Mouse (Mus musculus): ENCODE data around the gene Hist1h2an.
A peak's percentile ranks its signal among the peaks of the same experiment; 100 is the strongest.
"Not testable (repeated sequence)": the region's sequence is repeated elsewhere in the genome, so short reads cannot be mapped to it uniquely, and the experiment has no call there.

Hist1h2an gene

DNA sequence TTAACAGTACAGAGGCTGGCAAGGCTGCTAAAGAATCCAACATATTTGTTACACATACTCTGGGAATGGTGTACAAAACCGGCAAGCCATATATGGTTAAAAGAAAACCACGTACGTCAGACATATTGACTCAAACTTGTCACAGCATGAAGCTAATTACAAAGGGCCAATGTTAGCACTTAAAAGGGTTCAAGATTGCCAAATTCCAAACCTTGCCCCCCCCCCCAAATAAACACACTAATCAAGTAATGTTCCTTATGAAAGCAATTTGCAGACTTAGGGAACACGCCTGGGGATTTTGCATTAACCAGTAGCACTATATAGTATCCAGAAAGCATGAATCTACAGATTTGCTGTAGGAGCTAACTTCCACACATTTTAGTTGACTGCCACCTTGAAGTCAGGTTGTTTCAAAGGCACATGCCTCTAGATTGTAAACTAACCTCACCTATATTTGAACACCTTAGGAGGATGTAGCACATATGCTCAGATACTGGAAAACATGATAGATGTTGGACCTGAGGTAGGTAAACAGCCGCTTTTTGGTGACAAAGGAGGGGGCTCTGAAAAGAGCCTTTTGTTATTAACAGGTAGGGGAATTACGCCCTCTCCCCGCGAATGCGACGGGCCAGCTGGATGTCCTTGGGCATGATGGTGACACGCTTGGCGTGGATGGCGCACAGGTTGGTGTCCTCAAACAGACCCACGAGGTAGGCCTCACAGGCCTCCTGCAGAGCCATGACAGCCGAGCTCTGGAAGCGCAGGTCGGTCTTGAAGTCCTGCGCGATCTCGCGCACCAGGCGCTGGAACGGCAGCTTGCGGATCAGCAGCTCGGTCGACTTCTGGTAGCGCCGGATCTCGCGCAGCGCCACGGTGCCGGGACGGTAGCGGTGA lies 4.4 kb downstream of the Hist1h2an start:
- not testable (repeated sequence) for DNase-seq

DNA sequence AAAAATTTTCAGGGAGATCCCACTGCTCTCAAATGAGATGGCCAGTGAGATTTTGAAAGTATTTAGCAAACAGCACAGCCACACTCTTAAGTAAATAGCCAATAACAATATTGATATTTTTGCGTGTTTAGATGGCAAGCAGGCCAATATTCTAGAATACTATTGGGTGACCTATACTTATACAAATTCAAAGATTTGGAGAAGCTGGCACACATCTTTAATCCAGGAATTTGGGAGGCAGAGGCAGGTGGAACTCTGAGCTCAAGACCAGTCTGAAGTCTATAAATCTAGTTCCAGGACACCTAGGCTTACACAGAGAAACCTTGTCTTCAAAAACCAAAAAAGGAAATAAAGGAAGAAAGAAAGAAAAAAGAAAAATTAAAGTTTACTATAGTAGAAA lies 5.4 kb downstream of the Hist1h2an start:
- no peak for DNase-seq

DNA sequence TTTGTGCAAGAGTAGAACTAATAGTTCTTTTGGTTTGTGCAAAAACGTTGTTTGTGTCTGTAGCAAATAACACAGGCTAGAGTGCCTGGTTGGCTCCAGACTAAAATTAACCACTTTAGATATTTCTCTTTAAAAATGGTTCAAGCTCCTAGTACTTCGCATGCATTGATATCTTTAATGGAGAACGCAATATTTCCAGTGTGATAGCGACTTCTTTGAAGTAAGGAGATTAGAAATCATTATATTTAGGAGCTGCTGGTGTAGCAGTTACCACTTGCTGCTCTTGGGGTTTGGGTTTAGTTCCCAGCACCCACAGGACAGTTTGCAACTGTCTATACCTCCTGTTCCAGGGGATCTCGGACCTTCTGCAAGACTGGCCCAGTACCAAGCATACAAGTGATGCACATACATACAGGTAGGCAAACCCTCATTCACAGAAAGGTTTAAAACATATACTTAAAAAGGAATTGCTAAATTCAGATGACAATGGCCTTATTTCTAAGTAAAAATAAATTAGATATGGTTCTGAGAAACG lies 5.9 kb downstream of the Hist1h2an start:
- DNase-seq: no peak

DNA sequence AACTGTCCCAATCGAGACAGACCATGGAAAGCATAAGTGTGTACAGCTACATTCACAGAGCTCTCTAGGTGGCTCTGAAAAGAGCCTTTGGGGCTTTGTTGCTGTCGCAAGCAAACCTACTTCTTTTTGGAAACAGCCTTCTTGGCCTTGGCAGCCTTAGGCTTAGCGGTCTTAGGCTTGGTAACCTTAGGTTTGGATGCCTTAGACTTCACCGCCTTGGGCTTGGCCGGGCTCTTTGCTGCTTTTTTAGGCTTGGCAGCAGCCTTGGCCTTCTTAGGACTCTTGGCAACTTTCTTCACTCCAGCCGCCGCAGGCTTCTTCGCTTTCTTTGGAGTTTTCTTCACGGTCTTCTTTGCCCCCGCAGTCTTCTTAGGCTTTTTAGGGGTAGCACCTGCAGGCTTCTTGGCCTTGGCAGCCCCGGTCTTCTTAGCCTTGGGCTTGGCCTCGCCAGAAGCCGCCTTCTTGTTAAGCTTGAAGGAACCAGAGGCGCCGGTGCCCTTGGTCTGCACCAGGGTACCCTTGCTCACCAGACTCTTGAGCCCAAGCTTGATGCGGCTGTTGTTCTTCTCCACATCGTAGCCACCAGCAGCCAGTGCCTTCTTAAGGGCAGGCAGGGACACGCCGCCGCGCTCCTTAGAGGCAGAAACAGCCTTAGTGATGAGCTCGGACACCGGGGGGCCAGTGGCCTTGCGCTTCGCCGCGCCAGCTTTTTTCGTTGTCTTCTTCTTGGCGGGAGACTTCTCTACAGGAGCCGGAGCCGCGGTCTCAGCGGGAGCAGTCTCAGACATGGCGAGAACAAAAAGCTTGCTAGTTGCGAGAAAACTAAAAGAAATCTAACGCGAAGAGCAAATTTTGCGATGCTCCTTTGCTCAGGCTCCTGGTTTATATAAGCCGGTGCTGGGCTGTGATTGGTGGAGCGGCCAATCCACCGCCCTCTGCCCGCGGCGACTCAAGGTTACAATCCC lies 7.0 kb downstream of the Hist1h2an start, which contains the start of gene Hist1h1b:
Gene Hist1h1b, minus strand, starts transcription at position 859 of the 965 bp plus-strand sequence.
- DNase-seq: peak; percentile 75

DNA sequence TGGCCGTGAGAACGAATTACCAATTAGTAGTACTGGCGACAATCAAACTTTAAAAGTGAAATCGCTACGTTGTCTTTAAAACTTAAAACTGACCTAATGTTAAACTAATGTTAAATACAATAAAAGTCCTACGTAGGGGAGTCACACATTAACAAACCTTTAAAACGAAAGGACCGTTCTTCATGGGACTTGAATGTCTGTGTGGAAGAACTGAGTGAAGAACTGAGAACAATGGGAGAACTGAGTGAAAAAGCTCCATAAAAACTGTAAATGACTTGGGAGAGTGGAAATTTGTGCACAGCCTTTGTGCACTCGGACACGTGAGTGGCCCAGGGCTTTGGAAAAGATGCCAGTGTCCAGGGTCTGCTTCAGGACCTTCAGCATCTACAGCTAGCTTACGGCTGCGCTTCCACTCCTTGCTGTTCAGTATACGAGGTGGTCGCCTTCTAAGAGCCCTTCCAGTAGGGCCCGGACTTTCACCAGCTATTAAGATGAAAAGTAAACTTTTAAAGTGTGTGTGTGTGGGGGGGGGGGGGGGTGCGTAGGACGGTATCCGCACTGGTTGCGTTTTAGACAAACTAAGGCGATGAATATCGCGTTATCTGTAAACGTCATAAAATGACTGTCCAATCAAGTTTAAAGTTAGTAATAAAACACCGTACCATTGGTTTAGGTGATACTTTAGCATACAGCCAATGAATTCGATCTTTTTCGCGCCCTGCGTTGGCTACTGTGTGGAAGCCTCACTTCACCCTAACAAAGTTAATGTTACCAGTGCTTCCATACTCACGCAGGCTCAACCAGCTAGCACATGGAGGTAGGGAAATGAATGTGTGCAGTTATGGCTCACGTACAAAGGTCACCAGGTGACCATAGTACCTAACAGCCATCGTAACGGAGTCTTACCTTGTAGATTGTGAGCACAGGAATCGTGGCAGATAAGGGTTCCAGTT lies 7.9 kb downstream of the Hist1h2an start:
- peak; percentile 68 for DNase-seq

DNA sequence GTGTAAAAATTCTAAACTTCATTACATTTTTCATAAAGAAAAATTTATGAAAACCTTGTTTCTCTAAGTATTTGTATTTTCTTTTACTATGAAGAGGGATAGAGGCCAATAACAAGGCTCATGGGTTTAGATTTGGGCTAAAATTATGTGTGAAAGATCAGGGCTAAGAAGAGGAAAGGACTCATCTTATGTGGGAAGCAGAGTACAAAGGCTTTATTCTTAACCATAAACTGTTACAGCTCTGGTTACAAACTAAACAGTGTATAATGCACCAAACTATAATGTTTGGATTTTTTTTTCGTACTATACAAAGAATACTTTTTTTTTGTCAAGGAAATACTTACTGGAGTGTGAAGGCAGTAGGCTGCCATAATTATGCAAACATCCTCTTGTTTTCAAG lies 31.3 kb downstream of the Hist1h2an start:
- no peak for DNase-seq

DNA sequence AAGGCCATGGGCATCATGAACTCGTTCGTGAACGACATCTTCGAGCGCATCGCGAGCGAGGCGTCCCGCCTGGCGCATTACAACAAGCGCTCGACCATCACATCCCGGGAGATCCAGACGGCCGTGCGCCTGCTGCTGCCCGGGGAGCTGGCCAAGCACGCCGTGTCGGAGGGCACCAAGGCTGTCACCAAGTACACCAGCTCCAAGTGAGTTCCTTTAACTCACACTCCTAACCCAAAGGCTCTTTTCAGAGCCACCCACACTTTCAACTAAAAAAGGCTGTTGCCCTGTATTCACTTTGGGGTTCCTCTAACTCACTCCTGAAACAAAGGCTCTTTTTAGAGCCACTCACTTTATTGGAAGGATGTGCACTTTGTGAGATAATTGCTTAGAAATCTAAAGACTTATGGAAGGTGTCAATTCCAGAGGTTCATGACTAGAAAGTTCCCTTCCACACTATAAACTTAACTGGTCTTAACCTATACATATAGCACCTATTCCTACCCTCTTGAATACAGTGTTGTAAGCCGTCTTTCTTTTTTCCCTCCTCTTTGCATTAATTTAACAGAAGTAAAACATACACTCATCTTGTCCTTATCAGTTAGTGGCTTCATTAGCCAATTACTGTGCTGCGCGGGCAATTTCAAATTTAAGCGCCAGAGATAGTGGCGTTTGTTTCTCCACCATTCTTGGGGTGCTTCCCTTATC lies 32.6 kb downstream of the Hist1h2an start:
- not testable (repeated sequence) for DNase-seq

DNA sequence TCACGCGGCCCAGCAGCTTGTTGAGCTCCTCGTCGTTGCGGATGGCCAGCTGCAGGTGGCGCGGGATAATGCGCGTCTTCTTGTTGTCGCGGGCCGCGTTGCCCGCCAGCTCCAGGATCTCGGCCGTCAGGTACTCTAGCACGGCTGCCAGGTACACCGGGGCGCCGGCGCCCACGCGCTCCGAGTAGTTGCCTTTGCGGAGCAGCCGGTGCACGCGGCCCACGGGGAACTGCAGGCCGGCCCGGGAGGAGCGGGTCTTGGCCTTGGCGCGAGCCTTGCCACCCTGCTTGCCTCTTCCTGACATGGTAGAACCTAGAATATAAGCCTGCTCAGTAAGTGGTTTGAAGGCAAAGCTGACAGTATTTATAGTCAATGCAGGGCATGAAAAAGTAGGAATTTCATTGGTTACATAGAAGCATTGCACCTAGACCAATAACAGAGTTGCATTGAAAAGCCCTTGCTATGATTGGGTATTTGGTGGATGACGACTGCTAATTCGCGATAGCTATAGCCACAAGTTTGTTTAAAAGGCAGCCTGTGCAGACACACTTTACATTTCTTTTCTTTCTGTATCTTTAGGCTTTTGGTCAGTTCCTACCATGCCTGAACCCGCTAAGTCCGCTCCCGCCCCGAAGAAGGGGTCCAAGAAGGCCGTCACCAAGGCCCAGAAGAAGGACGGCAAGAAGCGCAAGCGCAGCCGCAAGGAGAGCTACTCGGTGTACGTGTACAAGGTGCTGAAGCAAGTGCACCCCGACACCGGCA lies 33.3 kb downstream of the Hist1h2an start, which contains the start of the genes Hist1h2ak and Hist1h2bn:
Gene Hist1h2ak, minus strand, starts transcription at position 304 of the 762 bp plus-strand sequence.
Gene Hist1h2bn, plus strand, starts transcription at position 600 of the 762 bp plus-strand sequence.
- DNase-seq: peak; percentile 90

DNA sequence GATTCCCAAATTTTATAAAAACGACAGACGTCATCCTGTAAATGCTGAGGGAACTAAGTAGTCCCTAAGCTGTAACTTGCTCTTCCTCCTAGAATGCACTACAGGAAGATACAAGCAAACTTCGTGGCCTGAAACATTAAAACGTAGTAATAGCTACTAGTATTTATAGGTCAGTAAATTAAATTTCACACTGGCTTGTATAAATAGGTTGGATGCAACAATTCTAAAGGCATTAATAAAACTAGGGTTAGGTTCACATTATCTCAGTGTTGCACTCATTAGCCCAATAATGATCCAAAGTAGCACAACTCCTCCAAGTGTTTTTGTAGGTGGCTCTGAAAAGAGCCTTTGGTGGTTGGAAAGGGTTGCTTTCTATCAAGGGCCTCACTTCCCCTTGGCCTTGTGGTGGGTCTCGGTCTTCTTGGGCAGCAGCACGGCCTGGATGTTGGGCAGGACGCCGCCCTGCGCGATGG lies 33.9 kb downstream of the Hist1h2an start:
- DNase-seq: no peak

DNA sequence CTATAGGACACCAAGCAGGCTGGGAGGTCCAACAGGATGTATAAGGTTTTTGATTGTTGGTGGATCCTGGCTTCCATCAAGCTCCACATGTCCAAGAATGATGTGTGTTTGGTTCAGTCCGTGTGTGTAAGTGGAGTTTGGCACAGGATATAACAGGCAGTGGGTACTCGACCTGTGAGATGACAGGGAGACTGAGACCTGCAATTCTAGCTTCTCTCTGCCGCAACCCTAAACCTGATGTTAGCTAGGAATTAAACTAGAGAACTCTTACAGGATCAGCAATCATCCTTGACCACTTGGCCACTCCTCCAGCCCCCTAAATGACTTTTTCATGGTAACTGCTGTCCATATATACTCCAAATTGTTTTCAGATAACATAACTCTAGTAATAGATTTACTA lies 34.7 kb downstream of the Hist1h2an start:
- no peak for DNase-seq

DNA sequence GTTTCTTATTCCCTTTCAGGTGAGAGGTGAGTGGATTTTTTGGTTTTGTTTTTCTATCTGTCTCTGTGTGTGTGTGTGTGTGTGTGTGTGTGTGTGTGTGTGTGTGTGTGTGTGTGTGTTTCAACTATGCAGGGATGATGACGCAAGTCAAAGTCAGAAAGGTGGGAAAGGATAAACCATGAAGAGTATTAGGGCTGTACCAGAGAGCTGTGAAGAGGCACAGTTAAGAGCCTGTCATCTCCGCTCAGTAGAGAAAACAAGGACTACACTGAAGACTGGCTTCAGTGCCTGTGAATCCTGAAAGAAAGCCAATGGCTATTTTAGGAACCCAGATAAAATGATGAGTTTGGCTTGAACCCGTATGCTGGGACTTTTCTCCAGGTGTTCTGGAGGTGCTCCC lies 35.2 kb downstream of the Hist1h2an start:
- DNase-seq: no peak

DNA sequence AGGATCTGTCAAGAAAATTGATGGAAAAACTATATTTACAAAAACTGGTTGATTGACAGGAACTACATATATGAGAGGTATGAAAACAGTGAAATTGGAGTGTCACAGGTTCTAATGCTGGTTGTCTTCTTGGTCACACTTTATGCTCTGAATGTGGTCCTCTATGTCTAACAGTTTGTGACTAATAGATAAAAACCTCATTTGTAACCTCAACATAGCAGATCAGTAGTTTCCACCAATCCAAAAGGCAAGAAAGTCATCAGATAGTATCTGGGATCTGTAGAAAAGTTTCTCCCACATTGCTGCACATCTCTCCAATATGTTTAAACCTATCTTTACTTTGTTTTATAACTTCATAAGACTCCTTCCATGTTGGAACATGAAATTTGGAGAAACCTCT lies 35.6 kb downstream of the Hist1h2an start:
- DNase-seq: no peak

DNA sequence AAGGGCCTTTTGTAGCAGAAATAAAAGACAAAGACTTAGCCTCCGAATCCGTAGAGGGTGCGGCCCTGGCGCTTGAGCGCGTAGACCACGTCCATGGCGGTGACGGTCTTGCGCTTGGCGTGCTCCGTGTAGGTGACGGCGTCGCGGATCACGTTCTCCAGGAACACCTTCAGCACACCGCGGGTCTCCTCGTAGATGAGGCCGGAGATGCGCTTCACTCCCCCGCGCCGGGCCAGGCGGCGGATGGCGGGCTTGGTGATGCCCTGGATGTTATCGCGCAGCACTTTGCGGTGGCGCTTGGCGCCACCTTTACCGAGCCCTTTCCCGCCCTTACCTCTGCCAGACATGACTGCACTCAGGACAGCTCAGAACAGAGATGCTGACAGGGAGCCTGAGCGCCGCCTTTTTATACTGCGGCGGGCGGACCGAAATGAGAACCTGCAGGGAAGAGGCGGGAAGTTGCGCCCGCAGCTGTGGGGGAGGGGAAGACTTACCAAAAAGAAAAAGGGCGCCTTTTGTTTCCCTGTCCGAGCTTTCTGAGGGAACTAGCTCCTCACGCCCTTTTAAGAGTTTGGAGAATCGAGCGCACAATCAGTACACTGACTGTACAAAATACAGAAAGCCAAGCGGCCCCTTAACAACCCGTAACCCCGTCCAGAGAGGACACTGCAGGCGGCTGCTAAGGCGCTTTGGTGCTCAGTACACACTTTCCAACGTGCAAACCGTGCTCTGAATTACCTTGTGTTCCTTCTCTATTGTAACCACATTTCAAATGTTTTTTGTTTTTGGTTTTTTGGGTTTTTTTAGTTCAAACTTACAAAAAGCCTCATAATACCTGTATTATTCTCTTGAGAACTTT lies 36.6 kb downstream of the Hist1h2an start, which contains the start of gene Hist1h4k:
Gene Hist1h4k, minus strand, starts transcription at position 347 of the 859 bp plus-strand sequence.
- peak; percentile 92 for DNase-seq

DNA sequence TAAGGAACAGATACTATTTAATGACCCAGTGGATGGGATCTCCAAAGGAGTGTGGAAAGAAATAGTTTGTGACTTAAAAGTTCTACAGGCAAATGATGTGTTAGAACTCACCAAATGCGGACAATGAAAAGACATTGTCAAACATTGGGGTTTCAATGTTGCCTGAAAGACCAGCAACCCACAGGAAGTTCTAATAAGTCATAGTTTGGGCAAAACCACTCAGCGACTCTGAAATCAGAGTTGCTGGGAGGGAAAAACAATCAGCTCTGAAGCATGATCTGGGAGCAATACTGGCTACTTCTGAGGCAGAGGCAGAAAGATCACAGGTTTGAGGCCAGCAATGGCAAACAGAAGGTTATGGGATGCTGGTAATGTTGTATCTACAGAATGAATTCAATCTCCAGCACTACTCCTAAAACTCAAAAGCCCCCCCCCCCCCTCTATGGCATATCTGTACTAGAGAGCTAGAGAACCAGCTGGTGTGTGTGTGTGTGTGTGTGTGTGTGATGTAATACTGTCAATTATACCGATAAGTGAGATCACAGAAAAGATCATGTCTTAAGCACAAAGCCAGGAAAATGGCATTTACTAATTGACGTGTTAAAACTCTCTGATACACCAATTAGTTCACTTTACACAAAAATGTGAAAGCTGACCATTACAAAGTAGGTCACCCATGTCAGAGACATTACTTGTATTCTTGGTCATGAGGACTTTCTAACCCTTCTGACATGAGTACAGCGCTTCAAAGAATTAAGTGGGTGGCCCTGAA lies 37.4 kb downstream of the Hist1h2an start:
- DNase-seq: no peak

DNA sequence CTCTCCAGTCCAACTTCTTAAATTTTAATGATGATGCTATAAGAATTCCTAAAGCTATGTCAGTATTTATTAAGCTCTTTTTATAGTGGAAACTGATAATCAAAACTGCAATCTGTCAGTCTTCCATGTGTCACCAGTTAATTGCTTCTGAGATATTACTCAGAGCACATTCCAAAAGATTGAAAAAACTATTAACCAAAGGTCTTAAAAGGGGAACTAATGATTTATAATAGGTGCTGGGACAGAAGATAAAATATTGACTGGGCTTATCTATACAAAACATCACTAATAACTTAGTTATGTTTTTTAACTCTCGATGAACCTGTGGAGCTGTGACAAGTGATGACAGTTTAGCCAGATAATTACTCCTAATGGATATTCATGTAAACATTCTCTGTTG lies 42.0 kb downstream of the Hist1h2an start:
- DNase-seq: no peak
